Mouse (Mus musculus) kidney, embryonic 16.5 days (tissue): ENCODE data around the gene Yes1. TPM values are rescaled to one million over a fixed set of nuclear protein-coding genes. Genes with fewer than 3 reads are reported as not detected.

ENCODE experiments used
- ATAC-seq: fragments of 200-750 bp; cut with Nextera tagmentation; 2 replicates; pipeline ENCODE4 v1.8.0; 2017; ENCODE audit warnings: moderate TSS enrichment; ENCODE audit not compliant: low FRiP score, low TSS enrichment
- H3K27ac ChIP-seq: fragments of 300-500 bp; sonication (generic); 2 replicates; pipeline ENCODE4 v1.5.1; 2014; ENCODE audit warnings: low read length
- H3K27me3 ChIP-seq: fragments of 300-500 bp; sonication (generic); 2 replicates; pipeline ENCODE4 v1.6.1; 2014; ENCODE audit warnings: low read length, control low read depth, mixed read lengths; ENCODE audit not compliant: insufficient read depth
- H3K36me3 ChIP-seq: fragments of 300-500 bp; sonication (generic); 2 replicates; pipeline ENCODE4 v1.6.1; 2014; ENCODE audit warnings: low read length, control low read depth, mixed read lengths; ENCODE audit not compliant: insufficient read depth
- H3K4me1 ChIP-seq: fragments of 300-500 bp; sonication (generic); 2 replicates; pipeline ENCODE4 v1.6.1; 2014; ENCODE audit warnings: low read length, control low read depth, mixed read lengths; ENCODE audit not compliant: insufficient read depth
- H3K4me2 ChIP-seq: fragments of 300-500 bp; sonication (generic); replicated peaks from 2 replicates; pipeline ENCODE4 v1.6.1; 2014; ENCODE audit warnings: low read depth, low read length
- H3K4me3 ChIP-seq: fragments of 300-500 bp; sonication (generic); 2 replicates; pipeline ENCODE4 v1.5.1; 2014; ENCODE audit warnings: mild to moderate bottlenecking, low read length
- H3K9ac ChIP-seq: fragments of 300-500 bp; sonication (generic); replicated peaks from 2 replicates; pipeline ENCODE4 v1.6.1; 2014; ENCODE audit warnings: low read length
- H3K9me3 ChIP-seq: fragments of 300-500 bp; sonication (generic); 2 replicates; pipeline ENCODE4 v1.6.1; 2016; ENCODE audit warnings: low read length, control low read depth
- WGBS: fragments of 180-500 bp; shearing (Covaris S2); extraction: QIAGEN DNeasy Blood & Tissue Kit; methylation state at CpG from one replicate; pipeline ENCODE4 v1.1.7; 2014; 5-methylcytosine and 5-hydroxymethylcytosine counted together
- polyA plus RNA-seq: library from polyadenylated mRNA; unstranded; fragments of >200 nt; fragmentation: Nextera tagmentation; extraction: Ambion mirVana; gene quantifications from 2 replicates; pipeline ENCODE4 v1.2.1, GENCODE M21; 2015

The Yes1 gene
- 35.2 and 36.7 TPM in 2 replicates for polyA plus RNA-seq

DNA sequence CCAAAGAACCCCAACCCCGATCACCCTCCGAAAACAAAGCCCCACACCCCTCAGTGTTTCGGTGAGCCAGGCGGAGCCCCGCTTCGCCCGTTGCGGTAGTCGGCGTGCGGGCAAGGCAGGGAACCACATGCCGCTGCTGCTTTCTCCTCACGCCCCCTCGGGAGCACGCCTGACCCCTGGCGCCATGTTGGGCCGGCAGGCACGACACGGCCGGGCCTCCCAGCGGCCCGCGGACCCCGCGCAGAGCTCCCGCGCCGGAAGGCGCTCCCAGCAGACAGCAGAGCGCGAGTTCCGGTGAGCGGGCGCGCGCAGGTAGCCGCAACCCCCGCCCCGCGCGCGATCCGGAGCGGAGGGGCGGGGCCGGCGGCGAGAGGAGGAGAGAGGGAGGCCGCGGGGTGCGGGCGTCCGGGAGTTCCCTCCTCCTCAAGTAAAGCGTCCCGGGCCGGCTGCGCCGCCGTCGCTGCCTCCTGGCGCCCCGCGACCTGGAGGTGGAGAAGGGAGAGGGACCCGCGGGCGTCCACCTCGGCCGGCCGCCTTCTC, at the start of gene Yes1:
Yes1 (plus strand) TSS at position 371 of the 540 bp plus-strand sequence.
- Histone ChIP-seq H3K27me3 (no peaks in the 10 kb centered on the region), H3K4me2 (peak within 1 kb of the TSS; percentile 75), H3K36me3 (no peaks in the 10 kb centered on the region), H3K27ac (peak within 1 kb of the TSS; percentile 96), H3K9me3 (no peaks in the 10 kb centered on the region), H3K4me1 (peaks cover 13% of the 10 kb centered on the region), H3K4me3 (peak within 1 kb of the TSS; percentile 87), H3K9ac (peak within 1 kb of the TSS; percentile 97)
- WGBS: under 1% methylated on average over 33 of the region's 69 CpGs
- ATAC-seq: peak; percentile 95

DNA sequence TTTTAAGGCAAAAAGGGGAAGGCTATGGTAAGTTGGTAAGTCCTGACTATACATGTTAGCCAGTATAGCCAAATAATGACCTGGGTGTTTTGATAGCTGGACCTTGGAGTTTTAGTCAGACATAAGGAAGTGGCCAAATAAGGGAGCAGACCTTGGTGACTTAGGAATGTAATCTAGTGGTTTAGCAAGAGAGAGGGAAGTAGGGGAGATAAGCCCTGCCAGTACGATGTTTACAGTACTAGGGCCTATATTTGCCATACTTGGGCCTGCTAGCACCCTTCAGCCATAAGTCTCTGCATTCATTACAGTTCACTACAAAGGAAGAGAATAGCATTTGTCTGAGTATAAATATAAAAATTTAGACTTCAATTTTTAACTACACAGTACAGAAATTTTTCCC, 46.3 kb upstream of the Yes1 start:
- no peak for ATAC-seq
- H3K4me1 ChIP-seq: no peaks in the 10 kb centered on the region
- H3K4me2 ChIP-seq: no peak overlapping the region
- H3K9ac ChIP-seq: no peak overlapping the region
- no peak overlapping the region for H3K27ac ChIP-seq
- H3K27me3 ChIP-seq: no peaks in the 10 kb centered on the region
- no peak overlapping the region for H3K4me3 ChIP-seq
- H3K9me3 ChIP-seq: no peaks in the 10 kb centered on the region
- 81% methylated on average over 1 of the region's 1 CpGs for WGBS
- H3K36me3 ChIP-seq: no peaks in the 10 kb centered on the region

DNA sequence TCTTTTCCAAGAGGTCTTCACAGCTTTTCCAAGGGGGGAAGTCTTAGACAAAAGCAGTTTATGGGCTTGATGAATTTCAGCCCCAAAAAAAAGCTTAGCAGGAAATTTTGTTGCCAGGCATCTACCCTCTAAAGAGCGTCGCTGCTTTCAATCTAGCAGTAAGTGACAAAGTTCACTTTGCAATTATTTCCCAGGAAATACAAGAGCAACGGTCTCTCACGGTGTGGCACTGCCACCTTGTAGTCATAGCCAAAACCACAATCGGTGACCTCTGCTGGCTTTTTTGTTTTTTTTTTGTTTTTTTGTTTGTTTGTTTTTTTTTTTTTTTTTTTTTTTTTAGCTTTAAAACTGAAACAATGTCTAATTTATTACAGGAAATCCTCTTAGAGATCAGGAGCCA, 39.2 kb upstream of the Yes1 start:
- WGBS: 57% methylated on average over 5 of the region's 5 CpGs
- H3K36me3 ChIP-seq: no peaks in the 10 kb centered on the region

DNA sequence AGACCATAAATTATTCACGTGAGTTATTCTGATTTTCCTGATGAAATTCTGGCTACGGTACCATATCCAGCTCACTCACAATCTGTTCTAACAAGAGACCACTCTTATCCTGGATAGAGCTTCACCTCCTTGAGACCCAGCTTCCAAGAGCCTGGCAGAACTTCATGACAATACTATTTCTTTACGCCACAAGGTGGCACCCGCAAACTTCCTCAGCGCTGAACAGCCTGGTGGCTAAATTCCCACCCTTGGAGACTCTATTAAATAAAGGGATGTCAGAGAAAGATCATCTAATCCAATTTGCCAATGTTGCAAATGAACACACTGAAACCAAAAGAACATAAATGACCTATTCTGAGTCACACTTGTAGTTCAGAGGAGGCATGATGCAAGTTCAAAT, 22.8 kb upstream of the Yes1 start:
- H3K4me3 ChIP-seq: no peak overlapping the region
- H3K9ac ChIP-seq: no peak overlapping the region
- no peaks in the 10 kb centered on the region for H3K4me1 ChIP-seq
- 11% methylated on average over 5 of the region's 5 CpGs for WGBS
- no peaks in the 10 kb centered on the region for H3K9me3 ChIP-seq
- ATAC-seq: no peak
- H3K4me2 ChIP-seq: no peak overlapping the region
- no peaks in the 10 kb centered on the region for H3K27me3 ChIP-seq
- no peaks in the 10 kb centered on the region for H3K36me3 ChIP-seq
- no peak overlapping the region for H3K27ac ChIP-seq

More for the DNA sequence above, 39.2 kb upstream of the Yes1 start:
- Histone ChIP-seq H3K4me1 (no peaks in the 10 kb centered on the region), H3K27ac (no peak overlapping the region), H3K9ac (no peak overlapping the region), H3K4me3 (no peak overlapping the region), H3K27me3 (no peaks in the 10 kb centered on the region), H3K4me2 (no peak overlapping the region), H3K9me3 (no peaks in the 10 kb centered on the region)
- no peak for ATAC-seq

DNA sequence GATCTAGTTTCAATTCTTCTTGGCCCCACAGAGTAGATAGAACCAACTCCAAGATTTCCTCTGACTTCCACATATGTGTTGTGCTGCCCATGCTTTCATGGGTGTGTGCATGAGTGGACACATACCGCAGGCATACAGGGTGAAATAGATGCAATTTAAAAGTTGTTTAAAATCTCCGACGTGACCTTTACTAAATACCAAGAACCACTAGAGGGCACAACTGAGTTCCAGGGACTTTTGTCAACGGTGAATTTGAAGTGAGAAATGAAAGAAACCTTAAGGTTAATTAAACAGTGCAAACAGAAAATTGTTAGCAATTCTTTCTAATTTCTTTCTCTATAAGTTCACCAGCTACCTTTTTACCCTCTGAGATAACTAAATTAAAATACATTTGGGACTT, 17.2 kb upstream of the Yes1 start:
- H3K9ac ChIP-seq: no peak overlapping the region
- no peaks in the 10 kb centered on the region for H3K9me3 ChIP-seq
- no peaks in the 10 kb centered on the region for H3K4me1 ChIP-seq
- H3K4me2 ChIP-seq: no peak overlapping the region
- H3K36me3 ChIP-seq: no peaks in the 10 kb centered on the region
- no peaks in the 10 kb centered on the region for H3K27me3 ChIP-seq
- no peak overlapping the region for H3K4me3 ChIP-seq
- 17% methylated on average over 4 of the region's 4 CpGs for WGBS
- no peak for ATAC-seq
- H3K27ac ChIP-seq: no peak overlapping the region

DNA sequence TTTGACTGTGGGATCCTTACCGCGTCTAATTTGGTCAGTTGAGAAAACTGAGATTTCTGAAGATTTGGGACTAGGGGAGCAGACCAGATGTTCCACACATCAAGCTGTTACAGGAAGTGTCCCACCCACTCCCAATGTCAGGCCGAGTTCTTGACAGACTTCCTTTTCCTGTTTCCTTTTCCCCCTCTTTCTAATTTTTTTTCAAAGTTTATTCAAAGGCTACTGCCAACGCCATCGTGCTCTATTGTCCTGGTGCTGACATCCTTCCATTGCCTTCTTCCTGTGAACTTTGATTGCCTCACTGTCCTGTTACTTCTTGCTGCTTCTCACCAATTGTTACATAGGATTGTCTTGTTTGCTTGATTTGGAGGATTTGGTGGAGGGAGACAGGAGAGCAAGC, 16.6 kb upstream of the Yes1 start:
- H3K4me1 ChIP-seq: no peaks in the 10 kb centered on the region
- WGBS: 57% methylated on average over 5 of the region's 5 CpGs
- ATAC-seq: no peak

DNA sequence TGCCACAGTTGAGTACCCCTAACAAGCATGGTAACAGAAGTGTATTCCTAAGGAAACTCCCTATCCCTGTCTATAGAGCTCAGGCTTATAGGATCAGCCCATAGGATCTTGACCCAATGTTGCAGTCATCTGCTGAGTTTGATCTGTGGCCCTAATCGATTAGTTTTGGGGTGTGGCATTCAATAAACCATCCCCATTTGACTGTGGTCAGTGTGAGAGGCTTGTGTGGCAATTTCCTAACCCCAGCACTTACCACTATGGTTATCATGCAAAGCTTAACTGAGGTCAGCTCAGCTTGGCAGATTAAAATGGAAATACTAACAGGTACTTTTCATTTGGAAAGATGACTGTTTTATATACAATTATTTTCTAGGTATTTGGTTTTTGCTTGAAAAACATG, 5.1 kb upstream of the Yes1 start:
- no peak overlapping the region for H3K4me2 ChIP-seq
- WGBS: 85% methylated on average over 1 of the region's 1 CpGs
- H3K9me3 ChIP-seq: no peaks in the 10 kb centered on the region
- no peak for ATAC-seq
- H3K4me1 ChIP-seq: peaks cover 13% of the 10 kb centered on the region
- no peaks in the 10 kb centered on the region for H3K36me3 ChIP-seq
- H3K27ac ChIP-seq: no peak overlapping the region
- no peak overlapping the region for H3K9ac ChIP-seq
- H3K27me3 ChIP-seq: no peaks in the 10 kb centered on the region
- no peak overlapping the region for H3K4me3 ChIP-seq

More for the DNA sequence above, 16.6 kb upstream of the Yes1 start:
- no peaks in the 10 kb centered on the region for H3K27me3 ChIP-seq
- H3K36me3 ChIP-seq: no peaks in the 10 kb centered on the region
- no peak overlapping the region for H3K4me3 ChIP-seq
- H3K9ac ChIP-seq: no peak overlapping the region
- no peak overlapping the region for H3K4me2 ChIP-seq
- no peaks in the 10 kb centered on the region for H3K9me3 ChIP-seq
- peak overlapping the region; percentile 46; the same call in 1 of the 2 replicates for H3K27ac ChIP-seq

DNA sequence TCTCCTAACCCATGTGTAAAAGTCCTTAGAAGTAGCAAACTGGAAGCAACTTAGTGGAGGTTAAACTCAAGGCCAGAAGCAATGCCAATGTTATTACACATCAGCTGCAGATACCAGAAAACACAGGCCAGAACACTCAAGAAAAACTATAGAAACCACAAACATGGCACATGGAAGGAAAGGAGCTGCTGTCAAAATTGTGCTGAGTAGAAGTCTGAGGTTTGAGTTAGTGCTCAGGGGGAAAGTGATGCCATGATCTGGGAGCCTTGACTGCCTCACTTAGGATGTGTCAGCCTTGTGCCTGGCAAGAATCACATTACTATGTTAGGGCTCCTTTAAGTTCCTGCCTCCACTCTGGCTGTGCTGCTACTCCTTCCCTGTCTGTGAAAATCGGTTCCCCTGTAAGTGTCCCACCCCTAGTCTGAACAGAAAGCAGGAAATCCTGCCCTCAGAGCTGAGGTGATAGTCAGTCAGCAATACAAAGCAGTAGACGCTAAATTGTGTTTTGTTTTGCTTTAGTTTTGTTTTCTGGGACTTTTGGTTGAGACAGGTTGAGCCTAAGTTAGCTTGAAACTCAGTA, 3.1 kb upstream of the Yes1 start:
- no peak for ATAC-seq
- 9% methylated on average over 2 of the region's 2 CpGs for WGBS
- H3K27ac ChIP-seq: peak overlapping the region; percentile 78
- no peak overlapping the region; the same call in 1 of the 2 replicates for H3K4me2 ChIP-seq
- H3K4me3 ChIP-seq: no peak overlapping the region
- H3K27me3 ChIP-seq: no peaks in the 10 kb centered on the region
- no peaks in the 10 kb centered on the region for H3K36me3 ChIP-seq
- no peak overlapping the region for H3K9ac ChIP-seq
- H3K4me1 ChIP-seq: peaks cover 13% of the 10 kb centered on the region
- H3K9me3 ChIP-seq: no peaks in the 10 kb centered on the region

DNA sequence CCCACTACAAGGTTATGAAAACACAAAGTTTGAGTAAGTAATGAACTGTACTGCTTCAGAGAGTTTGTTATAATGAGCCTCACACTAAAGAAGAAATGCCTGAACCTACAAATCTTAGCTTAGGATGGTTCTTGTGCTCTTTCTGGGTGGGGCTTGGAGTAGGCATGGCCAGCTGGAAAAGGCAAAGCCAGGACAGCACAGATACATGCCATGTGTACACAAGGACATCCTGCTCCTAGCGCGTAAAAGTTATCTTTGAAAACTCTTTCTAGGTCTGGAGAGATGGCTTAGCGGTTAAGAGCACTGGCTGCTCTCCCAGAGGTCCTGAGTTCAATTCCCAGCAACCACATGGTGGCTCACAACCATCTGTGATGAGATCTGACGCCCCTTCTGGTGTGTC, 2.5 kb upstream of the Yes1 start:
- peaks cover 13% of the 10 kb centered on the region for H3K4me1 ChIP-seq
- 34% methylated on average over 4 of the region's 4 CpGs for WGBS
- H3K9me3 ChIP-seq: no peaks in the 10 kb centered on the region
- H3K27ac ChIP-seq: peak overlapping the region; percentile 78
- H3K4me2 ChIP-seq: peak overlapping the region; percentile 12; the same call in 1 of the 2 replicates
- no peaks in the 10 kb centered on the region for H3K27me3 ChIP-seq
- no peak overlapping the region for H3K9ac ChIP-seq
- ATAC-seq: no peak
- H3K4me3 ChIP-seq: no peak overlapping the region
- no peaks in the 10 kb centered on the region for H3K36me3 ChIP-seq

DNA sequence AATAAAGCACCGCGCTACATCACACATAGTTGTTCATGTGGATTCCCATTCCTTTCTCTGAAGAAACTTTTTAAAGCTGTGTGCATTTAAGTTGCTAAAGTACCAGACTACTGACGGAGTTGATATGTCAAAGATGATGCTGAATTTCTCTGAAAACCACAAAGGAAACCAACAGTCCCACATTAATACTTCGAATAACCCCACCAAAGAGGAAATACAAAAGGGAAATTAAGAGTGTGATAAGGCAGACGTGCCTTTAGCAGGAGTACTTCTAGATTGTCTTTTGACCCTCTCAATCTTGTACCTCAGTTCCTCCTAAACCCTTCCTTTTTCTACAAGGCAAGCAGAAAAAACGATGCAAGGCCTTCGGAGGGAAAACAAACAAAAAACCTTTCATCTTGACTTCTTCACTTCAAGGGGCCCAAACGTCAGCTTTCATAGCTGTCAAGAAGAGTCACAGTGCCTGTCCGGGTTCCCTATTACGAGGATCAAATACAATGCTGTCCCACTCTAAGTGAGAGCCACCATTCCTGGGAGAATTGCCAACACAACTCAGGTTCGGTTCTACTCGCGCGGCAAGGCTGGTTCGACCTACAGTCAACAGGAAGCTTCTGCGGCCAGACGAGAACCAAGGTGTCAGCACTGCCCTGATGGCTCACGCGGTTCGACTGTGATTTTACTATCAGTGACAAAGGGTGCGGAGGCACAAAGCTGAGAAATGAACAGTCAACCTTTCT, 739 bp upstream of the Yes1 start:
- H3K27ac ChIP-seq: peak overlapping the region; percentile 96
- 16% methylated on average over 21 of the region's 21 CpGs for WGBS
- H3K9me3 ChIP-seq: no peaks in the 10 kb centered on the region
- H3K4me3 ChIP-seq: peak overlapping the region; percentile 87
- peak overlapping the region; percentile 75 for H3K4me2 ChIP-seq
- no peaks in the 10 kb centered on the region for H3K27me3 ChIP-seq
- peak; percentile 11; the same call in 1 of the 2 replicates for ATAC-seq
- H3K4me1 ChIP-seq: peaks cover 13% of the 10 kb centered on the region
- peak overlapping the region; percentile 97 for H3K9ac ChIP-seq
- H3K36me3 ChIP-seq: no peaks in the 10 kb centered on the region
